Mouse (Mus musculus) layer of hippocampus, adult 2 months (tissue): ENCODE measurements around the gene H6pd. TPM values are rescaled to one million over a fixed set of nuclear protein-coding genes. Genes with fewer than 3 reads are reported as not detected.

Experiments
- DNase-seq, 2 experiments: peaks; one replicate each; pipeline ENCODE4 v3.0.0; 2022; ENCODE audit warnings: low spot score in 2 of 2
- H3K27ac ChIP-seq: fragments of 200-600 bp; 2 replicates; pipeline ENCODE4 v1.8.1; 2022
- H3K4me3 ChIP-seq: fragments of 200-600 bp; 2 replicates; pipeline ENCODE4 v1.8.1; 2022; ENCODE audit warnings: mild to moderate bottlenecking
- CTCF ChIP-seq: fragments of 200-600 bp; conservative IDR thresholded peaks from 2 replicates; pipeline ENCODE4 v1.8.1; 2022; ENCODE audit warnings: antibody characterized with exemption, mild to moderate bottlenecking, moderate library complexity
- total RNA-seq, 2 experiments: library from RNA; stranded (reverse); gene quantifications; 2 replicates each; pipeline ENCODE4 v1.2.3; 2021

H6pd gene
- total RNA-seq, 2 experiments from 2014 or later, result 9.5 to 11.1 TPM

- H3K4me3 ChIP-seq, result no peak overlapping the region
- H3K27ac ChIP-seq, result no peak overlapping the region
- TF ChIP-seq CTCF, result no peak
- no peak for DNase-seq
Measured at GRCm38 (mm10) chr4:150040003-150040581, 31.3 kb upstream of the H6pd start.

- DNase-seq, result no peak
- H3K4me3 ChIP-seq, result no peak overlapping the region
- TF ChIP-seq CTCF, result no peak
- H3K27ac ChIP-seq, result no peak overlapping the region
Measured at GRCm38 (mm10) chr4:150038533-150038932, 29.7 kb upstream of the H6pd start.

GRCm38 (mm10) chr4:150036094-150036493, 27.3 kb upstream of the H6pd start:
- H3K4me3 ChIP-seq, result no peak overlapping the region
- no peak overlapping the region for H3K27ac ChIP-seq
- DNase-seq, result no peak
- TF ChIP-seq CTCF, result no peak

DNA sequence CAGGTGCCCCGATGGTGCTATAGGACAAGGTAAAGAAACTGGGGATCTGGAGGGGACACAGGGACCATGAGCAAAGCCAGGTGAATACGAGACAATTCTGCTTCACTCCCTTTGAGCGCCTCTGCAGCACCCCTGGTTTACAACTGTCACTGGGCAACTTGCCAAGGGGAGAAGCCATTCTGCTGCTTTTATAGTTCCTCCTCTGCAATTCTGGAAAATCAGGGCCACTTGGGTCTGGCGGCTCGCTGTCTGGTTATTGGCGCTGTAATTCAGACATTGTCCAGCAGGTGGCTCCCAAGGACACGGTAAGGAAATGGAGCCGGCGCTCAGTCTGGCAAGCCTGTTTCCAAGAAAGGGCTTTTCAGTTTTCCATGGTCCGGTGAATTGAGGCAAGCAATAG, 26.5 kb upstream of the H6pd start:
- DNase-seq, result peak; percentile 74 to 92
- Histone ChIP-seq H3K27ac (no peak overlapping the region), H3K4me3 (no peak overlapping the region)
- peak; percentile 97 for TF ChIP-seq CTCF

DNA sequence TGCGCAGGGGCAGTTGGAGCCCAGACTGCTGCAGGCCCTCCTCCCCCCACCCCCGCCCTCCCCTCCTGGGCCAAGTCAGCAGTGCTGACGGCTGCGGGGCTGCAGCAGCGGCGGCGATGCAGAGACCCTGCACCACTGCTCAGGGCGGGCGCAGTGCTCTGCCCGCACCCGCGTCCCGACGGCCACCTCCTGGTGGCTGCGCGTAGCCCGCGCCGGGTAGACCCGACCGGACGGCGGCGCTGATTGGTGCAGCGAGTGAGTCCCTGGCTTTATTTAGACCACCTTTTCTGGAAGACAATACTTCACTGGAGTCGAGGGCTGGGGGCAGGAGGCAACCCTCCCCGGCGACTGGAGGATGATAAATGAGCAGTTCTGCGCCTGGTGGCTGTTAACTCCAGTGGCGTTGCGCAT, 24.4 kb upstream of the H6pd start:
- no peak overlapping the region; the same call in 1 of the 2 replicates for H3K4me3 ChIP-seq
- H3K27ac ChIP-seq, result no peak overlapping the region
- no peak for DNase-seq
- 0 out of 2 replicates have a peak, but pooled peaks have one; percentile 17 for TF ChIP-seq CTCF

DNA sequence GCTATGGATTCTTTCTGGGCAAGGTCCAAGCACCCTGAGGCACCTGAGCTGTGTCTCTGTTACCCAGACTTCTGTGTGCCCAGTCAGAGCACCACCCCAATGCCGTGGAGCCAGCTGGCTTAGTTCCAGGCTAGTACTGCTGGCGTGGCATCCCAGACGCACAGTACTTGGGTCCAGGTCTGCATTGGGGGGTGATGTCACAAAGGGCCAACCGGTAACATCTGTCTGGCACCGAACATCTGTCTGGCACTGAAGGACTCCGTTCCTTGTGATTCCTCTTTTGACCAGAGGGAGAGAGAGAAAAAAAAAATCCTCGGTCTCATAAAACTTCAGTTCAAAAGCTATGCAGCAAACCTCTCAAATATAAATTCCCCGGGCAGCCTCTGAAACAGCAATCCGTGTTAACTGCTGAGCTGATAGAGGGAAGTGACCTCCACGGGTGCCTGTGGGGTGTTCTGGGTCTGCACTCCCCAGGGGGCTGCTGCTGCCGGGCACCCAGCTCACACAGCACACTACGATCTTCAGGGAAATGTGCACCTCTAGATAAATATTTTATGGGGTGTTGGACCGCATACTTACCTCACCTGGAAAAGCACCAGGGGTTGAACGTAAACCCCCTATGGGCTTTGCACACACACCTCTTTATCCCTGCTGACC, 22.5 kb upstream of the H6pd start:
- Histone ChIP-seq H3K4me3 (peak overlapping the region; percentile 55), H3K27ac (no peak overlapping the region)
- peak; percentile 12; the same call in 1 of the 2 replicates for TF ChIP-seq CTCF
- DNase-seq, result no peak

DNA sequence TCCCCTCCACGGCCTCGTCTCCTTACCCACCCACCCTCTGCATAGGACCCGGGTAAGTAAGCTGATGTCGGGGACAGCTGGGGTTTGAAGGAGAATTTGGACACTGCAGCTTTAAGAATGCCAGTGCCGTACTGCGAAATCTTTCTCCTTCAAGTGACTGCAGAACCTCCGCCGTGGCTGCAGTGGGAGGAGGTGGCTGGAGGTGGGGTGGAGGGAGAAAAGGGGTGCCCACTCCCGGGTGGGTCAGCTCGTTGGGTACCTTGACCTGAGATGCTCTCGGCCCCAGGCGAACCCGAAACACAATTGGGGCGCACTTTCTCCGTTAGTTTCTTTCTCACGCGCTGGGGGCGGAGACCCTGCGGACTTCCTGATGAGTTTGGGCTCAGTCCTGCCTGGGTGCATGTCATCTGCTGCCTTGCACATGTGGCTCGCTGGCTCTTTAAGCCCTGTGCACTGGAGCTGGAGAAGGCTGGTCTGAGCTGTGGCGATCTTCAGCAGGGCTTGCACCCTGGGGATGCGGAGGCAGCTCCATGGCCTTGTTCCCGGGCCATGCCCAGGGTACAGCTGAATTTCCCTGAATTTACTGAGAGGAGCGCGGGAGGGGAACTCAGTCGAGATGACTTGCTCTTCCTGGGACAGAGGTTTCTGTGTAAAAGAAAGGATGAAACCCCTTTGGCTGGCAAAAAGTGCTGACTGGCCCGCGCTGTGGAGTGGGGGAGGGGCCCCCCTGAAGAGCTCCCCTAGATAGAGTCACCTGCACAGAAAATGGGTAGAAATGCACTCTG, 21.8 kb upstream of the H6pd start:
- no peak for DNase-seq
- TF ChIP-seq CTCF, result no peak
- Histone ChIP-seq H3K27ac (0 out of 2 replicates have a peak overlapping the region, but pooled peaks have one; percentile 7), H3K4me3 (peak overlapping the region; percentile 55)

DNA sequence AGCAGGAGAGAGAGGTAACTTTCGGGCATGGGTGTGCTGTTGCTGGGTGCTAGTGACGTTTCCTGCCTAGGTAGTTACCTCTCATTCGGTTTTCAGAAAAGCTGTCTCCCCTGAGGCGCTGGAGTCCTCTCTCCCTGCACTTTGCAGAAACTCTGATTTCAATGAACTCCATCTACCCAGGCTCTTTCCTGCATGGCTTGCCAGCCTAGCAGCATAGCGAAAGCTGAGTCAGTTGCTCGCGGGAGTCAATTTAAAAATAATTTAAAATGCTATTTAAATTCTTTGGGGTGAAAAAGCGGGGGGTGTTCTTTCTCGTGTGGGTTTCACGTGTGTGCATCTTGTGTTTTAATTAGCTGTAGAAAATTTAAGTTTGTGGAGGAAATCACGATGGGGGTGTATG, 21.1 kb upstream of the H6pd start:
- Histone ChIP-seq H3K27ac (no peak overlapping the region), H3K4me3 (peak overlapping the region; percentile 55)
- TF ChIP-seq CTCF, result no peak
- DNase-seq, result no peak

DNA sequence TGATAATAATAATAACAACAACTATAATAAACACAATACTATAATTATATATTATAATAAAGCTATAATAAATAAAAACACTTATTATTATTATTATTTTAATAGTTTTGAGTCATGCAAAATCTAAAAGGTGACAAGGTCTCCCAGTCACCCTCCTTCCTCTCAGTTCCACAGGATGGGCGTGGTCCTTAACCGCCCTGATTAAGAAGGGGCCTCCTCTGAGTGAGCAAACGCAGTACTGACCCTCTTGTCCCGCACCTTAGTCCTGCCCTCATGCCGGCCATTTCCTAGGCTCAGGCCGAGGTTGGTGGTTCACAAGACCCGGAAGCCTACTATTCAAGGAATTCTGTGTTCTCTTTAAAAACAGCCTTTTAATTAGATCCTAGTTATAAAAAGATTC, 14.7 kb upstream of the H6pd start:
- DNase-seq, result no peak
- H3K4me3 ChIP-seq, result no peak overlapping the region
- no peak for TF ChIP-seq CTCF

GRCm38 (mm10) chr4:150019741-150020380, 11.0 kb upstream of the H6pd start:
- Histone ChIP-seq H3K4me3 (no peak overlapping the region), H3K27ac (no peak overlapping the region)
- TF ChIP-seq CTCF, result no peak
- DNase-seq, result no peak

More for the DNA sequence above, 14.7 kb upstream of the H6pd start:
- H3K27ac ChIP-seq, result no peak overlapping the region

- no peak for DNase-seq
- H3K27ac ChIP-seq, result no peak overlapping the region
- TF ChIP-seq CTCF, result no peak
- no peak overlapping the region for H3K4me3 ChIP-seq
Measured at GRCm38 (mm10) chr4:150015436-150015835, 6.6 kb upstream of the H6pd start.

DNA sequence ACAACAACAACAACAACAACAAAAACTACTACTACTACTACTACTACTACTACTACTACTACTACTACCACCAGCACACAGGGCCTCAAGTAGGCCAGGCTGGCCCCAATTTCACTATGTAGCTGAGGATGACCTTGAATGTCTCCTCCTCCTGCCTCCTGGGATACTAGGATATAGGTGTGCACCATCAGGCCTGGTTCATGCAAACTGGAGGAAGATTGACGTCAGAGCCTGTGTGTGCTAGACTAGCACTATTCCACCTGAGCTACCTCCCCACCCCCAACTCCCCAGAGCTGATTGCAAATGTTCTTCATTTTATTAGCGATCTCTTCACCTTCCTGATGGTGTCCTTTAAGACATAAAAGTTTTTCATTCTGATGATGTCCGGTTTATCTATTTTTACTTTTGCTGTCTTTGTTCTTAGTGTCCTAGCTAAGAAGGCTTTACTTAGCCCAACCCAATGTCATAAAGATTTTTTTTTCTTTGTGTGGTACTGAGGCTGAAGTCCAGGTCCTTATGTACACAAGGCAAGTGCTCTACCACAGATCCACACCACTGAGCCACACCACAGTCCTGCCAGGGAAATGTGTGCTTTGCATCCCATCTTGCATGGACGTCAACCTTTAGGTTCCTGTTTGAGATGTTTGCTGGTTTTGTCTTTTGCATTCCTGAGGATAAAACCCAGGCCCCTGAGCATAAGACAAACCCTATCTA, 5.7 kb upstream of the H6pd start:
- H3K4me3 ChIP-seq, result no peak overlapping the region
- no peak for TF ChIP-seq CTCF
- no peak for DNase-seq

More for the DNA sequence above, 5.7 kb upstream of the H6pd start:
- no peak overlapping the region for H3K27ac ChIP-seq
